Mouse (Mus musculus) MEL (cell line): ENCODE results near the gene Prkce. TPM values are rescaled to one million over a fixed set of nuclear protein-coding genes. Genes with fewer than 3 reads are reported as not detected.

ENCODE experiments used
- DNase-seq: peaks from one replicate; pipeline ENCODE4 v3.0.0; 2011; ENCODE audit warnings: low read depth, low spot score
- H3K27ac ChIP-seq: 2 replicates; pipeline ENCODE4 v1.5.1; 2012; ENCODE audit warnings: low read depth, mild to moderate bottlenecking, control low read depth, low read length, moderate library complexity; ENCODE audit not compliant: control insufficient read depth
- H3K27me3 ChIP-seq, 2 experiments: fragments of 150-350 bp in 1 of 2; sonication (generic) in 1 of 2; 2 replicates each; pipeline ENCODE4 v1.6.1; 2012; ENCODE audit warnings: low read length in 2 of 2, mild to moderate bottlenecking in 2 of 2, improper control_type of control experiment in 1 of 2, moderate library complexity in 1 of 2; ENCODE audit not compliant: insufficient read depth in 2 of 2, control insufficient read depth in 1 of 2
- H3K36me3 ChIP-seq, 2 experiments: 2 replicates each; pipeline ENCODE4 v1.6.1; 2012 to 2014; ENCODE audit warnings: low read length in 2 of 2, improper control_type of control experiment in 1 of 2, inconsistent platforms in 1 of 2, mild to moderate bottlenecking in 1 of 2; ENCODE audit not compliant: insufficient read depth in 2 of 2, control insufficient read depth in 1 of 2
- H3K4me1 ChIP-seq, 2 experiments: fragments of 150-350 bp in 1 of 2; sonication (generic) in 1 of 2; 2 replicates each; pipeline ENCODE4 v1.6.1; 2012; ENCODE audit warnings: low read length in 2 of 2, improper control_type of control experiment in 1 of 2, mild to moderate bottlenecking in 1 of 2; ENCODE audit not compliant: insufficient read depth in 2 of 2, control insufficient read depth in 1 of 2
- H3K4me3 ChIP-seq, 2 experiments: fragments of 150-350 bp in 1 of 2; sonication (generic) in 1 of 2; 2 replicates each; pipeline ENCODE4 v1.5.1; 2012; ENCODE audit warnings: low read depth in 2 of 2, low read length in 2 of 2, mild to moderate bottlenecking in 2 of 2, moderate library complexity in 2 of 2, control low read depth in 1 of 2, improper control_type of control experiment in 1 of 2; ENCODE audit not compliant: control insufficient read depth in 1 of 2, insufficient read depth in 1 of 2
- H3K79me2 ChIP-seq: 2 replicates; pipeline ENCODE4 v1.6.1; 2012; ENCODE audit warnings: mild to moderate bottlenecking, low read length, moderate library complexity; ENCODE audit not compliant: control insufficient read depth, poor library complexity, insufficient read depth
- H3K9ac ChIP-seq: 2 replicates; pipeline ENCODE4 v1.6.1; 2012; ENCODE audit warnings: low read depth, mild to moderate bottlenecking, control low read depth, low read length, moderate library complexity; ENCODE audit not compliant: control insufficient read depth, poor library complexity, severe bottlenecking
- H3K9me3 ChIP-seq: fragments of 150-350 bp; sonication (generic); replicated peaks from 2 replicates; pipeline ENCODE4 v1.6.1; 2012; ENCODE audit warnings: mild to moderate bottlenecking, low read length, improper control_type of control experiment, moderate library complexity; ENCODE audit not compliant: insufficient read depth
- BHLHE40 ChIP-seq: IDR thresholded peaks from 2 replicates; pipeline ENCODE4 v1.6.1; 2012; ENCODE audit warnings: low read depth, mild to moderate bottlenecking, inconsistent platforms, low read length, improper control_type of control experiment, borderline replicate concordance
- E2F4 ChIP-seq: IDR thresholded peaks from 2 replicates; pipeline ENCODE4 v1.6.1; 2011; ENCODE audit warnings: low read depth, low read length, improper control_type of control experiment, borderline replicate concordance
- GABPA ChIP-seq: IDR thresholded peaks from 2 replicates; pipeline ENCODE4 v1.6.1; 2012; ENCODE audit warnings: low read depth, mild to moderate bottlenecking, inconsistent platforms, low read length, improper control_type of control experiment, moderate library complexity
- HCFC1 ChIP-seq: IDR thresholded peaks from 2 replicates; pipeline ENCODE4 v1.6.1; 2012; ENCODE audit warnings: low read depth, mild to moderate bottlenecking, inconsistent platforms, low read length, improper control_type of control experiment, moderate library complexity
- JUND ChIP-seq: IDR thresholded peaks from 2 replicates; pipeline ENCODE4 v1.6.1; 2011; ENCODE audit warnings: low read depth, mild to moderate bottlenecking, improper control_type of control experiment, low read length
- MAFK ChIP-seq: IDR thresholded peaks from 2 replicates; pipeline ENCODE4 v1.6.1; 2011; ENCODE audit warnings: low read depth, mild to moderate bottlenecking, low read length, improper control_type of control experiment, borderline replicate concordance
- MAX ChIP-seq: IDR thresholded peaks from 2 replicates; pipeline ENCODE4 v1.6.1; 2011; ENCODE audit warnings: low read length, improper control_type of control experiment
- MAZ ChIP-seq: IDR thresholded peaks from 2 replicates; pipeline ENCODE4 v1.6.1; 2012; ENCODE audit warnings: low read depth, mild to moderate bottlenecking, inconsistent platforms, low read length, improper control_type of control experiment
- MEF2A ChIP-seq: IDR thresholded peaks from 2 replicates; pipeline ENCODE4 v1.6.1; 2014; ENCODE audit warnings: low read depth, mild to moderate bottlenecking, inconsistent platforms, low read length, improper control_type of control experiment; ENCODE audit not compliant: poor library complexity, insufficient replicate concordance, severe bottlenecking; ENCODE audit errors: extremely low read depth
- MYB ChIP-seq: IDR thresholded peaks from 2 replicates; pipeline ENCODE4 v1.6.1; 2011; ENCODE audit warnings: mild to moderate bottlenecking, low read depth, low read length, improper control_type of control experiment
- POLR2AphosphoS5 ChIP-seq: IDR thresholded peaks from 2 replicates; pipeline ENCODE4 v1.6.1; 2012; ENCODE audit warnings: low read depth, borderline replicate concordance, mild to moderate bottlenecking, inconsistent platforms, low read length, moderate library complexity, mixed read lengths
- SIN3A ChIP-seq: IDR thresholded peaks from 2 replicates; pipeline ENCODE4 v1.6.1; 2012; ENCODE audit warnings: low read length, improper control_type of control experiment, inconsistent platforms
- TBP ChIP-seq: IDR thresholded peaks from 2 replicates; pipeline ENCODE4 v1.8.0; 2011; ENCODE audit warnings: low read depth, low read length, improper control_type of control experiment
- USF1 ChIP-seq: IDR thresholded peaks from 2 replicates; pipeline ENCODE4 v1.6.1; 2014; ENCODE audit warnings: low read depth, mild to moderate bottlenecking, inconsistent platforms, low read length, improper control_type of control experiment, moderate library complexity
- ZC3H11A ChIP-seq: IDR thresholded peaks from 2 replicates; pipeline ENCODE4 v1.6.1; 2012; ENCODE audit warnings: low read depth, mild to moderate bottlenecking, inconsistent platforms, low read length, improper control_type of control experiment
- polyA plus RNA-seq, 2 experiments: library from polyadenylated mRNA; stranded (reverse) in 1 of 2; unstranded in 1 of 2; fragments of >175 nt in 1 of 2; fragments of >200 nt in 1 of 2; gene quantifications; 2 replicates each; pipeline versions ENCODE4 v1.2.1 to v1.2.4; 2012; ENCODE audit warnings: low replicate concordance in 2 of 2, low read depth in 1 of 2; ENCODE audit not compliant: insufficient read length in 2 of 2, insufficient read depth in 1 of 2, missing spikeins in 1 of 2
- total RNA-seq: library from RNA; depleted of rRNA; stranded (reverse); fragments of 300-350 nt; gene quantifications from 2 replicates; pipeline ENCODE4 v1.2.3, GENCODE M21; 2012

The Prkce gene
- total and polyA plus RNA-seq, 3 experiments: 3.0 to 5.3 TPM; not detected in 1

DNA sequence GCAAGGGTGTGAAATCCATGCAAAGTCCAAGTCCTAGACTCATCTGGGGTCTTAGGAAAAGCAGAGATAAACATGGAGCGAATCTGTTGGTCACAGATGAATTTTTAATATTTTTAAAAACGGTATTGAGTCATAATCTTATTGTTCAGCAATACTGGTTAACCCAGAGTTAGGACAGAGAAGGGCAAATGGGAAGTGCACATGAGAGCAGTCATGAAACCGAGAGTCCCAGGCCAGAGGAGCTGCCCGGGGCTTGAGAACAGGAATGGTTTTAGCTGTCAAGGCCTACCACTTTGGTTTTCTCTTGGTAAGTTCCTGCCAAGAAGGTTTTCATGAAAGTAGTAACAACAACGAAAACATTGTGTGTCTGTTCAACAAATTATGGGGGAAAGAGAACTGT is 76.8 kb downstream of the Prkce start:
- no peak overlapping the region for H3K4me3 ChIP-seq
- no peaks in the 10 kb centered on the region for H3K27me3 ChIP-seq
- H3K79me2 ChIP-seq: no peaks in the 10 kb centered on the region
- DNase-seq: no peak
- no peak overlapping the region for H3K9ac ChIP-seq
- no peak for TF ChIP-seq MYB
- H3K9me3 ChIP-seq: no peaks in the 10 kb centered on the region
- no peaks in the 10 kb centered on the region for H3K36me3 ChIP-seq
- no peaks in the 10 kb centered on the region for H3K4me1 ChIP-seq
- no peak overlapping the region for H3K27ac ChIP-seq

DNA sequence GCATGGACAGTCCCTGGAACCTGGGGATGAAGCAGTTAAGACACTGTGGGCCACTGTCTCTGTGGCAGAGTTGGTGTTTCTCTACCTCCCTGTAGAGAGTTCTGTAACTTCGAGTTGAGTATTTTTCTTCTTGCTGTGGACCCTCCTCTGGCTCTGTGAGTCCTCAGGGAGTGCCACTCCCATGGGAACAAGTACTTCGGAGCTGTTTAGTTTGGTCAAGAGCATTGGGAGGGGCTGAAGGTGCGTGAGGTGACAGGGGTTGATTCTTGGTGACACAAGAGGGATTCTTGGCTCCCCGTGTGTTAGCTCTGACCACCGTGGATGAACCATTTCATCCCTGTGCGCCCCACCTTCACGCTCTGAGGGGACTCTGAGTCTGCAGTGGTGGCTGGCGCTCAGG is 81.2 kb downstream of the Prkce start:
- H3K9me3 ChIP-seq: no peaks in the 10 kb centered on the region
- H3K9ac ChIP-seq: no peak overlapping the region
- H3K4me1 ChIP-seq: no peaks in the 10 kb centered on the region
- no peaks in the 10 kb centered on the region for H3K27me3 ChIP-seq
- no peaks in the 10 kb centered on the region for H3K36me3 ChIP-seq
- DNase-seq: no peak
- no peak overlapping the region for H3K27ac ChIP-seq
- TF ChIP-seq MAZ (no peak), GABPA (no peak), MAX (no peak), ZC3H11A (no peak), MEF2A (no peak), SIN3A (no peak), USF1 (no peak), JUND (no peak), MYB (no peak), POLR2AphosphoS5 (no peak), E2F4 (no peak), HCFC1 (no peak), BHLHE40 (no peak), TBP (no peak), MAFK (no peak)
- TF ChIP-seq, all 39 proteins: peak for 0
- H3K79me2 ChIP-seq: no peaks in the 10 kb centered on the region
- H3K4me3 ChIP-seq: no peak overlapping the region
